Mouse (Mus musculus) liver, adult 2 months (tissue): ENCODE data around the gene Psph. TPM values are rescaled to one million over a fixed set of nuclear protein-coding genes. Genes with fewer than 3 reads are reported as not detected.

ENCODE experiments used
- DNase-seq: peaks from one replicate; pipeline ENCODE4 v3.0.0-alpha.2; 2011; ENCODE audit warnings: low read depth, low spot score; ENCODE audit errors: extremely low read depth
- H3K27ac ChIP-seq: fragments of 200-500 bp; replicated peaks from 2 replicates; pipeline ENCODE4 v1.5.1; 2012; ENCODE audit warnings: low read depth, mild to moderate bottlenecking, control low read depth, inconsistent platforms, low read length; ENCODE audit not compliant: insufficient read depth
- H3K27me3 ChIP-seq: fragments of 200-500 bp; 2 replicates; pipeline ENCODE4 v1.6.1; 2012; ENCODE audit warnings: mild to moderate bottlenecking, moderate library complexity, low read length, inconsistent platforms; ENCODE audit not compliant: control insufficient read depth, insufficient read depth
- H3K36me3 ChIP-seq: fragments of 200-500 bp; 2 replicates; pipeline ENCODE4 v1.6.1; 2012; ENCODE audit warnings: low read length, inconsistent platforms; ENCODE audit not compliant: control insufficient read depth, insufficient read depth
- H3K4me1 ChIP-seq: fragments of 200-500 bp; 2 replicates; pipeline ENCODE4 v1.6.1; 2011; ENCODE audit warnings: low read length; ENCODE audit not compliant: control insufficient read depth, insufficient read depth
- H3K4me3 ChIP-seq: fragments of 200-500 bp; 2 replicates; pipeline ENCODE4 v1.5.1; 2011; ENCODE audit warnings: low read depth, mild to moderate bottlenecking, control low read depth, low read length, moderate library complexity; ENCODE audit not compliant: insufficient read depth
- H3K79me2 ChIP-seq: fragments of 200-500 bp; 2 replicates; pipeline ENCODE4 v1.6.1; 2012; ENCODE audit warnings: inconsistent platforms, mild to moderate bottlenecking, low read length, moderate library complexity; ENCODE audit not compliant: control insufficient read depth, insufficient read depth
- H3K9ac ChIP-seq: fragments of 200-500 bp; 2 replicates; pipeline ENCODE4 v1.6.1; 2012; ENCODE audit warnings: low read depth, mild to moderate bottlenecking, control low read depth, inconsistent platforms, low read length
- CTCF ChIP-seq: fragments of 200-500 bp; IDR thresholded peaks from 2 replicates; pipeline ENCODE4 v1.5.1; 2011; ENCODE audit warnings: low read depth, low read length, control low read depth
- POLR2A ChIP-seq: fragments of 200-500 bp; IDR thresholded peaks from 2 replicates; pipeline ENCODE4 v1.6.1; 2011; ENCODE audit warnings: low read length, control low read depth; ENCODE audit not compliant: insufficient read depth; ENCODE audit errors: extremely low read depth
- WGBS: fragments of 180-500 bp; shearing (Covaris S2); methylation state at CpG from one replicate; pipeline ENCODE4 v1.1.7; 2018; 5-methylcytosine and 5-hydroxymethylcytosine counted together
- polyA plus RNA-seq: library from polyadenylated mRNA; depleted of rRNA; stranded (reverse); fragments of >200 nt; gene quantifications from 2 replicates; pipeline ENCODE4 v1.2.3, GENCODE M21; 2012
- total RNA-seq: library from RNA; depleted of rRNA; stranded (reverse); fragments of >200 nt; gene quantifications from 2 replicates; pipeline ENCODE4 v1.2.3, GENCODE M21; 2014

The Psph gene
- total and polyA plus RNA-seq, 2 experiments, result 4.1 to 8.3 TPM

DNA sequence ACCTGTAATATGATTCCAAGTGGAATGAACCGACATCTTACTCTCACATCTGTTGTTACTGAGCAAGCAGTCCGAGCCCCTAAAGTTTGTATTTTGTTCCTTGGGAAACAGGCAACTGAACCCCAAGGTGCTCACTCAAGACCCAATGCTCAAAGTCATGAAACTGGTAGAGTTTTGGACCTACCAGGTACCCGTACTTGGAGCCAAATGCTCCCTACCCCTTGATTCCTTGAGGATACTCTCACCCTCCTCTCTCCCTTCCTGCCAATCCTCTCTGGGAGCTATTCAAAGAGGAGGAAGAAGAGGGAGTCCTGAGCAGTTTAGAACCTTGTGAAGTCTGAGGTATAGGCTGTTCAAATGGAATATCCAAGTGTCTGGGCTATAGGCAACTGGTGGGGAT lies 60.5 kb downstream of the Psph start:
- WGBS, result 85% methylated on average over 3 of the region's 3 CpGs
- Histone ChIP-seq H3K4me3 (no peak overlapping the region), H3K9ac (no peak overlapping the region)

GRCm38 (mm10) chr5:129725774-129726392 lies 61.4 kb downstream of the Psph start:
- WGBS, result 10% methylated on average over 7 of the region's 7 CpGs
- H3K27me3 ChIP-seq, result no peaks in the 10 kb centered on the region
- peaks cover 6% of the 10 kb centered on the region; the same call in 1 of the 2 replicates for H3K79me2 ChIP-seq
- peaks cover 7% of the 10 kb centered on the region; the same call in 1 of the 2 replicates for H3K4me1 ChIP-seq
- DNase-seq, result peak; percentile 66
- peak overlapping the region; percentile 91 for H3K27ac ChIP-seq
- peak overlapping the region; percentile 74 for H3K4me3 ChIP-seq
- H3K9ac ChIP-seq, result peak overlapping the region; percentile 84
- H3K36me3 ChIP-seq, result no peaks in the 10 kb centered on the region
- TF ChIP-seq POLR2A (no peak), CTCF (no peak)

More for the DNA sequence above, 60.5 kb downstream of the Psph start:
- H3K79me2 ChIP-seq, result peaks cover 6% of the 10 kb centered on the region; the same call in 1 of the 2 replicates
- no peaks in the 10 kb centered on the region for H3K36me3 ChIP-seq
- no peak overlapping the region for H3K27ac ChIP-seq
- no peak for DNase-seq
- TF ChIP-seq CTCF (no peak), POLR2A (no peak)
- H3K27me3 ChIP-seq, result no peaks in the 10 kb centered on the region
- peaks cover 7% of the 10 kb centered on the region; the same call in 1 of the 2 replicates for H3K4me1 ChIP-seq

- H3K36me3 ChIP-seq, result no peaks in the 10 kb centered on the region
- peak; percentile 59 for DNase-seq
- peak within 1 kb of the TSS; percentile 74 for H3K4me3 ChIP-seq
- H3K4me1 ChIP-seq, result peaks cover 6% of the 10 kb centered on the region; the same call in 1 of the 2 replicates
- H3K79me2 ChIP-seq, result 0 out of 2 replicates have a peak, but pooled peaks cover 6% of the 10 kb centered on the region
- TF ChIP-seq CTCF, result peak; percentile 98
- peak; percentile 72 for TF ChIP-seq POLR2A
- H3K27me3 ChIP-seq, result no peaks in the 10 kb centered on the region
- WGBS, result 1% methylated on average over 88 of the region's 93 CpGs
- peak within 1 kb of the TSS; percentile 84 for H3K9ac ChIP-seq
- H3K27ac ChIP-seq, result peak within 1 kb of the TSS; percentile 91
These were observed 62.1 kb downstream of the Psph start, which contains the start of gene Nipsnap2 for GRCm38 (mm10) chr5:129724834-129725773. Gene Nipsnap2, plus strand, starts transcription at chr5:129725063.

GRCm38 (mm10) chr5:129724268-129724667 lies 63.0 kb downstream of the Psph start:
- no peak for DNase-seq
- Histone ChIP-seq H3K4me1 (0 out of 2 replicates have a peak, but pooled peaks cover 2% of the 10 kb centered on the region), H3K27ac (peak overlapping the region; percentile 91; the same call in 1 of the 2 replicates), H3K9ac (no peak overlapping the region), H3K27me3 (no peaks in the 10 kb centered on the region), H3K4me3 (peak overlapping the region; percentile 74; the same call in 1 of the 2 replicates), H3K36me3 (no peaks in the 10 kb centered on the region; the same call in 1 of the 2 replicates), H3K79me2 (0 out of 2 replicates have a peak, but pooled peaks cover 6% of the 10 kb centered on the region)
- WGBS, result 49% methylated on average over 4 of the region's 4 CpGs
- TF ChIP-seq CTCF, result no peak
- no peak for TF ChIP-seq POLR2A

- Histone ChIP-seq H3K4me3 (no peak overlapping the region), H3K4me1 (no peaks in the 10 kb centered on the region; the same call in 1 of the 2 replicates), H3K79me2 (peaks cover 3% of the 10 kb centered on the region; the same call in 1 of the 2 replicates), H3K27ac (no peak overlapping the region), H3K9ac (no peak overlapping the region), H3K27me3 (no peaks in the 10 kb centered on the region), H3K36me3 (peaks cover 8% of the 10 kb centered on the region)
- no peak for DNase-seq
- TF ChIP-seq POLR2A (no peak), CTCF (0 out of 2 replicates have a peak, but pooled peaks have one; percentile 2)
- WGBS, result 95% methylated on average over 3 of the region's 3 CpGs
These were observed 67.1 kb downstream of the Psph start for GRCm38 (mm10) chr5:129720176-129720575.
